Mouse (Mus musculus) lung, embryonic 14.5 days (tissue): Measurements from ENCODE around the gene Fhad1. TPM values are rescaled to one million over a fixed set of nuclear protein-coding genes. Genes with fewer than 3 reads are reported as not detected.
A peak's percentile ranks its signal among the peaks of the same experiment; 100 is the strongest.

ENCODE experiments used
- ATAC-seq: fragments of 200-750 bp; cut with Nextera tagmentation; 2 replicates; pipeline ENCODE4 v1.8.0; 2017; ENCODE audit warnings: mild to moderate bottlenecking, moderate TSS enrichment, moderate library complexity; ENCODE audit not compliant: insufficient read depth
- DNase-seq: peaks from one replicate; pipeline ENCODE4 v3.0.0-alpha.2; 2015
- H3K27ac ChIP-seq: fragments of 300-500 bp; sonication (generic); 2 replicates; pipeline ENCODE4 v1.5.1; 2014; ENCODE audit warnings: low read depth, mild to moderate bottlenecking, moderate library complexity
- H3K27me3 ChIP-seq: fragments of 300-500 bp; sonication (generic); 2 replicates; pipeline ENCODE4 v1.6.1; 2014; ENCODE audit warnings: low read length, control low read depth; ENCODE audit not compliant: insufficient read depth
- H3K36me3 ChIP-seq: fragments of 300-500 bp; sonication (generic); 2 replicates; pipeline ENCODE4 v1.6.1; 2014; ENCODE audit warnings: control low read depth; ENCODE audit not compliant: insufficient read depth
- H3K4me1 ChIP-seq: fragments of 300-500 bp; sonication (generic); 2 replicates; pipeline ENCODE4 v1.6.1; 2014; ENCODE audit warnings: antibody characterized with exemption, control low read depth; ENCODE audit not compliant: insufficient read depth
- H3K4me2 ChIP-seq: fragments of 300-500 bp; sonication (generic); 2 replicates; pipeline ENCODE4 v1.6.1; 2014; ENCODE audit warnings: mild to moderate bottlenecking
- H3K4me3 ChIP-seq: fragments of 300-500 bp; sonication (generic); 2 replicates; pipeline ENCODE4 v1.5.1; 2014; ENCODE audit warnings: low read depth, low read length
- H3K9ac ChIP-seq: fragments of 300-500 bp; sonication (generic); 2 replicates; pipeline ENCODE4 v1.6.1; 2014
- H3K9me3 ChIP-seq: fragments of 300-500 bp; sonication (generic); 2 replicates; pipeline ENCODE4 v1.6.1; 2016; ENCODE audit warnings: low read depth, low read length, control low read depth
- CTCF ChIP-seq: IDR thresholded peaks from 2 replicates; pipeline ENCODE4 v1.5.1; 2016; ENCODE audit warnings: antibody characterized with exemption, low read depth
- WGBS: fragments of 180-500 bp; shearing (Covaris S2); extraction: QIAGEN DNeasy Blood & Tissue Kit; methylation state at CpG from one replicate; pipeline ENCODE4 v1.1.7; 2014; 5-methylcytosine and 5-hydroxymethylcytosine counted together
- polyA plus RNA-seq: library from polyadenylated mRNA; unstranded; fragments of >200 nt; fragmentation: Nextera tagmentation; extraction: Ambion mirVana; gene quantifications from 2 replicates; pipeline ENCODE4 v1.2.1, GENCODE M21; 2014

Fhad1 gene
- polyA plus RNA-seq, 1 experiment from 2014 or later: 1.4 TPM

- Histone ChIP-seq H3K9me3 (no peaks in the 10 kb centered on the region), H3K4me2 (no peak overlapping the region), H3K27me3 (no peaks in the 10 kb centered on the region), H3K4me3 (no peak overlapping the region), H3K4me1 (no peaks in the 10 kb centered on the region), H3K36me3 (no peaks in the 10 kb centered on the region), H3K27ac (no peak overlapping the region), H3K9ac (no peak overlapping the region)
- WGBS: 58% methylated on average over 3 of the region's 3 CpGs
- ATAC-seq: no peak
- TF ChIP-seq CTCF: no peak
- DNase-seq: no peak
These were observed 33.4 kb downstream of the Fhad1 start for GRCm38 (mm10) chr4:141981475-141981874.

GRCm38 (mm10) chr4:141978582-141978981 is 36.3 kb downstream of the Fhad1 start:
- WGBS: 56% methylated on average over 11 of the region's 11 CpGs
- Histone ChIP-seq H3K4me3 (no peak overlapping the region), H3K4me1 (no peaks in the 10 kb centered on the region), H3K27ac (no peak overlapping the region), H3K9me3 (no peaks in the 10 kb centered on the region), H3K27me3 (no peaks in the 10 kb centered on the region), H3K9ac (no peak overlapping the region), H3K36me3 (no peaks in the 10 kb centered on the region), H3K4me2 (no peak overlapping the region)
- ATAC-seq (no peak), DNase-seq (no peak)
- TF ChIP-seq CTCF: no peak

- DNase-seq (no peak), ATAC-seq (no peak)
- no peaks in the 10 kb centered on the region for H3K4me1 ChIP-seq
- 51% methylated on average over 9 of the region's 9 CpGs for WGBS
- H3K36me3 ChIP-seq: no peaks in the 10 kb centered on the region
- no peaks in the 10 kb centered on the region for H3K27me3 ChIP-seq
- H3K9ac ChIP-seq: no peak overlapping the region
- TF ChIP-seq CTCF: no peak
- no peak overlapping the region for H3K4me3 ChIP-seq
- no peak overlapping the region for H3K27ac ChIP-seq
- H3K9me3 ChIP-seq: 0 out of 2 replicates have a peak, but pooled peaks cover 2% of the 10 kb centered on the region
- H3K4me2 ChIP-seq: no peak overlapping the region
These were observed 37.5 kb downstream of the Fhad1 start for GRCm38 (mm10) chr4:141977346-141977745.

- DNase-seq (peak; percentile 84), ATAC-seq (no peak)
- no peak overlapping the region for H3K4me2 ChIP-seq
- H3K4me1 ChIP-seq: no peaks in the 10 kb centered on the region
- no peak overlapping the region for H3K9ac ChIP-seq
- no peaks in the 10 kb centered on the region for H3K36me3 ChIP-seq
- 0 out of 2 replicates have a peak, but pooled peaks cover 6% of the 10 kb centered on the region for H3K9me3 ChIP-seq
- H3K27me3 ChIP-seq: no peaks in the 10 kb centered on the region
- no peak overlapping the region for H3K4me3 ChIP-seq
- 40% methylated on average over 4 of the region's 4 CpGs for WGBS
- no peak overlapping the region for H3K27ac ChIP-seq
- TF ChIP-seq CTCF: peak; percentile 90
These were observed 38.7 kb downstream of the Fhad1 start for GRCm38 (mm10) chr4:141976163-141976562.

GRCm38 (mm10) chr4:141964575-141964974 is 50.3 kb downstream of the Fhad1 start:
- WGBS: 14% methylated on average over 6 of the region's 6 CpGs
- peak; percentile 78 for DNase-seq
- H3K36me3 ChIP-seq: no peaks in the 10 kb centered on the region
- H3K9ac ChIP-seq: no peak overlapping the region
- H3K4me3 ChIP-seq: no peak overlapping the region
- H3K9me3 ChIP-seq: 0 out of 2 replicates have a peak, but pooled peaks cover 5% of the 10 kb centered on the region
- H3K27ac ChIP-seq: no peak overlapping the region; the same call in 1 of the 2 replicates
- H3K4me1 ChIP-seq: 0 out of 2 replicates have a peak, but pooled peaks cover 2% of the 10 kb centered on the region
- TF ChIP-seq CTCF: no peak
- ATAC-seq: peak; percentile 96
- peak overlapping the region; percentile 34; the same call in 1 of the 2 replicates for H3K4me2 ChIP-seq
- H3K27me3 ChIP-seq: no peaks in the 10 kb centered on the region

- TF ChIP-seq CTCF: no peak
- no peak for DNase-seq
- 0 out of 2 replicates have a peak, but pooled peaks cover 5% of the 10 kb centered on the region for H3K9me3 ChIP-seq
- no peaks in the 10 kb centered on the region for H3K27me3 ChIP-seq
- no peak overlapping the region; the same call in 1 of the 2 replicates for H3K27ac ChIP-seq
- WGBS: 76% methylated on average over 3 of the region's 3 CpGs
- 0 out of 2 replicates have a peak, but pooled peaks cover 2% of the 10 kb centered on the region for H3K4me1 ChIP-seq
- H3K9ac ChIP-seq: no peak overlapping the region
- H3K4me2 ChIP-seq: no peak overlapping the region
- ATAC-seq: no peak
- H3K36me3 ChIP-seq: no peaks in the 10 kb centered on the region
- no peak overlapping the region for H3K4me3 ChIP-seq
These were observed 51.0 kb downstream of the Fhad1 start for GRCm38 (mm10) chr4:141963907-141964306.

GRCm38 (mm10) chr4:141962811-141963685 is 51.8 kb downstream of the Fhad1 start:
- no peak overlapping the region for H3K4me3 ChIP-seq
- no peak for ATAC-seq

More at GRCm38 (mm10) chr4:141962811-141963685, 51.8 kb downstream of the Fhad1 start:
- WGBS: 14% methylated on average over 23 of the region's 23 CpGs
- peak; percentile 72 for DNase-seq
- H3K36me3 ChIP-seq: no peaks in the 10 kb centered on the region
- no peak overlapping the region for H3K9ac ChIP-seq
- no peak overlapping the region for H3K27ac ChIP-seq
- TF ChIP-seq CTCF: peak; percentile 79
- 0 out of 2 replicates have a peak, but pooled peaks cover 5% of the 10 kb centered on the region for H3K9me3 ChIP-seq
- H3K4me1 ChIP-seq: 0 out of 2 replicates have a peak, but pooled peaks cover 2% of the 10 kb centered on the region
- no peak overlapping the region for H3K4me2 ChIP-seq
- H3K27me3 ChIP-seq: no peaks in the 10 kb centered on the region
